Mouse (Mus musculus): ENCODE measurements around the gene Smad5. TPM values are rescaled to one million over a fixed set of nuclear protein-coding genes. Genes with fewer than 3 reads are reported as not detected.

Smad5 gene
- polyA plus RNA-seq, 1 experiment, result 57.2 TPM

DNA sequence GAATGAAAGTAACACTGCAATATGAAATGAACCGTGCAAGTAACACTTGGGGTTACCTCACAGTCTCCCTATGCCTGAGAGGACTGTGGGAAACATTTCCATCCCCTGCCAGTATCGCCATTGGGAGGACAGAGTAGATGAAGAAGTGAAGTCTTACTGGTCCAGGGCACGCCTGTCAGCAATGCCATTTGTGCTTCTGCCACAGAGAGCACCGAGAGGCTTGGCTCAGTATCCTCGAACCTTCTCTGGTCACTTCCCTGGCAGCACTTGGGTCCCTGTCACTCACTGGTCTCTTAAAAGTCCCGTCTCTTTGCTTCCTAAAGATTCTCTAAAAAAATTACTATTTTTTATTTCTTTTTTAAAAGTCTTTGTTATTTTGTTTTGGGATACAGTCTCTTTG is 37.7 kb downstream of the Smad5 start:
- TF ChIP-seq POLR2A (IDR thresholded peaks at IDR 0.05; ENCODE audit: borderline replicate concordance, extremely low read depth, insufficient read depth, insufficient read length, poor library complexity, severe bottlenecking) (no peak), CTCF (IDR thresholded peaks at IDR 0.05; ENCODE audit: borderline replicate concordance, extremely low read depth, insufficient read depth, insufficient read length) (no peak)
- DNase-seq (ENCODE audit: low read depth), result no peak

DNA sequence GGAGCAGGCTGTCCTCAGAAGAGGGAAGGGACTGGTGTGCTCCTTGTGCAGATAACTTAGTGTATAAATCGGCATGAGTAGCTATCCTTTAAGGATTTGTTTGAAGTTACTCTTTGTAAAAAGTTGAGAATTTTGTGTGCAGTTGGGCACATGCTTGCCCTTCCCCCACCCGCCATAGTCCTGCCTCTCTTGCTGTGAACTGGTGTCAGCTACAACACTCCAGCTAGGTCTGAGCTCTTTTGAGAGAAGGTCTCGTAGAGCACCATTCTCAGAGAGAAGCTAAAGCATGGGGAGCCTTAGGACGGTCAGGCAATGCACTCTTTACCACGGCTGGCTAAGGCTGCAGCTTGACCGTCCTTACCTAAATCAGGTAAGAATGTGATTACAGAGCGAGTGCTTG is 38.9 kb downstream of the Smad5 start:
- DNase-seq (ENCODE audit: low read depth), result no peak
- TF ChIP-seq POLR2A (IDR thresholded peaks at IDR 0.05; ENCODE audit: borderline replicate concordance, extremely low read depth, insufficient read depth, insufficient read length, poor library complexity, severe bottlenecking), result no peak
- no peak for TF ChIP-seq CTCF (IDR thresholded peaks at IDR 0.05; ENCODE audit: borderline replicate concordance, extremely low read depth, insufficient read depth, insufficient read length)

DNA sequence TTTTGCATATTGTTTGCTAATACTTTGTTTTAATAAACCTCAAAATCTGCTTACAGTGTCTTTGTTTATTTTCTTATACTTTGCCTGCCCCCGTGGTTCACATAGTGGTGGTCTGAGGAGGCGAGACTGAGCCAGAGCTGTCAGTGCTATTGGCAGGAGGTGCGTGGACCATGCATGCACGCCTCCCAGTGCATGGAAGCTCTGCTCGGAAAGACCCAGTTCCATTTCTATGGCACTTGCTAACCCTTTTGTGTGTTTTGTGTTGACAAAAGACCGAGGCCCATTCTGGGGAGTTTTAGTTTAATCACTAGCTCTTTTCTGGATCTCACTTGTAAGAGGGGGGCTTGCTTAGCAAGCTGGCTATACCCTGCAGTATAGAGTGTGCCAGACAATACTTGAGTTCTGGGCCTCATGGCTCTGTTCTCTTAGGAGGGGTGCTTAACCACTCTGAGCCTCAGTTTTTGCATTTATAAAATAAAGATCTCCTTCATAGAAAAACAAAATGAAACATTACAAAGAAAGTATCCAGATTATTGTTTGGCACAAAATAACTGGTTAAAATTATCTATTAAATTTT is 39.6 kb downstream of the Smad5 start:
- TF ChIP-seq CTCF (IDR thresholded peaks at IDR 0.05; ENCODE audit: borderline replicate concordance, extremely low read depth, insufficient read depth, insufficient read length) (no peak), POLR2A (IDR thresholded peaks at IDR 0.05; ENCODE audit: borderline replicate concordance, extremely low read depth, insufficient read depth, insufficient read length, poor library complexity, severe bottlenecking) (no peak)
- DNase-seq (ENCODE audit: low read depth), result peak; percentile 75

DNA sequence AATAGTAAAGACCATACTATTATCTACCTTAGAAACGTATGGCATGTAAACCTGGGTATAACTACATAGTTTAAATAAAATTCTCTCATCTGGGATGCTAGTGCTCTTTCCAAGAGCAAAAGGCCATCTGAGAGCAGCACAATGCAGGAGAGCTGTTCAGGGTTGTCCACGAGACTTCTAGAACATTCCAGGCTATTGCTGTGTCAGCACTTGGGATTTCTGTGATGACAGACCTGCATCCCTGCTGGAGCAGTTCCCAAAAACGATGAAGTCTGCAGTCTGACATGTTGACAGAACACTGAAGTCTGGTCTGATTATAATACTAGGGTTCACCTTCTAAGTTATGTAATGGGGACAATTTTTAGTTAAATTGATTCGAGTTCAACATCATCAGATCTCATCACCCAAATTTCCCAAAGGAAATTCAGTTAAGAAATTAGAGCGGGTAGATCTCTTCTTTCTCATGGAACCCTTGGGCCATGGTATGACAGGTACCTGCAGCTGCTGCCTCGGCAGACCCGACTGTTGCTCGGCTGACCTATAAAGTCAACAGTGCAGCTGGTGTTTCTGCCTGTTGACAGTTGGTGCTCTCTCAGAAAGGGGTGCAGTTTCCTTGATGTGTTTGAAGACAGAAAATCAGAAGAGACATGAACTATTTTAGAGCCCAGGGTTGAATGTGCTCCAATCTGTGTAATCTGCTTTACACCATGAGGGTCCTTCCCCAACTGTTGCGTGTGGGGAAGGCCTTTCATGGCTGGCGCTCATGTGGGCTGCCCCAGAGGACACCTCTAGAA is 44.1 kb downstream of the Smad5 start:
- DNase-seq (ENCODE audit: low read depth), result no peak
- no peak for TF ChIP-seq CTCF (IDR thresholded peaks at IDR 0.05; ENCODE audit: borderline replicate concordance, extremely low read depth, insufficient read depth, insufficient read length)
- TF ChIP-seq POLR2A (IDR thresholded peaks at IDR 0.05; ENCODE audit: borderline replicate concordance, extremely low read depth, insufficient read depth, insufficient read length, poor library complexity, severe bottlenecking), result no peak

DNA sequence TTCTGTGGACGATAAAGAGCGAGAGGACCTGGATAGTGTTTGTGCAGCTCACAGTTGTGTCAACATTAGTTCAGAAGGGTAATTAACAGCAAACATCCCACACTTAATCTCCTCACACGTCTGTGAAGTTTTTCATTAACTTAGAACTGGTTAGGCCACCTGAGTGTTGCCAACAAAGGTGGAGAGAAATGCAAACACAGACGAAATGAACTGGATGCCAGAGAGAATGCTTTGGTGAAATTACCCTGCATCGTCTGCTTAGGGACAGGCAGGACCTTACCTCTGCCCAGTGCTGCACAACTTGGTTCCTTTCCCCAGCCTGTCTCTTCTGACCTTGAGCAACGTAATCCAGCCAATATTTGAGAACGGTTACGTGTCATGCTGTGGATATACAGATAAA is 44.7 kb downstream of the Smad5 start:
- DNase-seq (ENCODE audit: low read depth), result no peak
- TF ChIP-seq POLR2A (IDR thresholded peaks at IDR 0.05; ENCODE audit: borderline replicate concordance, extremely low read depth, insufficient read depth, insufficient read length, poor library complexity, severe bottlenecking) (no peak), CTCF (IDR thresholded peaks at IDR 0.05; ENCODE audit: borderline replicate concordance, extremely low read depth, insufficient read depth, insufficient read length) (no peak)

DNA sequence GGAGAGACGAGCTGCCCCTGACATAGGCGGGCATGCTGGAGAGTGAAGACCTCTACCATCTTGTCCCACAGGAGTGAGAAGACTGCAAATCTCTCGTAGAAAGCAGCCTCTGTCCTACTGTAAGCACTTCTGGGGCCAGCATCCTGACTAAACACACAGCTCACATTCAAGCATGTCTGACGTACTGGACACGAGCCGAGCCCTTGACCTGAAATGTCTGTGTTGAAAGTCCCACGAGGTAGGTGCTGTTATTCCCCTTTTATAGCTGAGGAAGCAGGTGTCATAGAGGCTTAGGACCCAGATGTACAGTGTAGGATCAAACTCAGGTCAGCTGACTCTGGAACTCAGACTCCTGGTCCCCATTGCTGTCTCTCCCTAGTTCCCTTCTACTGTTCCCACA is 46.6 kb downstream of the Smad5 start:
- no peak for DNase-seq (ENCODE audit: low read depth)
- TF ChIP-seq CTCF (IDR thresholded peaks at IDR 0.05; ENCODE audit: borderline replicate concordance, extremely low read depth, insufficient read depth, insufficient read length) (no peak), POLR2A (IDR thresholded peaks at IDR 0.05; ENCODE audit: borderline replicate concordance, extremely low read depth, insufficient read depth, insufficient read length, poor library complexity, severe bottlenecking) (no peak)

DNA sequence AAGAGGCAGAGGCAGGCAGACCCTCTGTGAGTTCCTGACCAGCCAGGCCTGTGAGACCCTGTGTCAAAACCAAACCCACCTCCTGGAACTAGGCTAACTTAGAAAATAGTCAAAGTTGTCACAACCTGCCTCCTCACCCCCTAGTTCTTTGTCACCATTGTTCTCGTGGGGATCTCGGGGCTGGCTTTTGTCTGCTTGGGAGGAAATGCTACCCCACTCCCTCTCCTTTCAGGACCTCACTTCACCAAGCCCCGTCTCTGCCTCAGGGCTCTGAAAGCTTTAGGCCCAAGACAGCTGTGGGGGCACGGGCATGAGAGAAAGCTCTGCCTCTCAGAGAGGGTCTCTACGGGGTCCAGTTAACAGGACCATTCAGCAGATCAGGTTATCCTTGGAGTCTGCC is 49.0 kb downstream of the Smad5 start:
- TF ChIP-seq POLR2A (IDR thresholded peaks at IDR 0.05; ENCODE audit: borderline replicate concordance, extremely low read depth, insufficient read depth, insufficient read length, poor library complexity, severe bottlenecking) (no peak), CTCF (IDR thresholded peaks at IDR 0.05; ENCODE audit: borderline replicate concordance, extremely low read depth, insufficient read depth, insufficient read length) (no peak)
- no peak for DNase-seq (ENCODE audit: low read depth)

DNA sequence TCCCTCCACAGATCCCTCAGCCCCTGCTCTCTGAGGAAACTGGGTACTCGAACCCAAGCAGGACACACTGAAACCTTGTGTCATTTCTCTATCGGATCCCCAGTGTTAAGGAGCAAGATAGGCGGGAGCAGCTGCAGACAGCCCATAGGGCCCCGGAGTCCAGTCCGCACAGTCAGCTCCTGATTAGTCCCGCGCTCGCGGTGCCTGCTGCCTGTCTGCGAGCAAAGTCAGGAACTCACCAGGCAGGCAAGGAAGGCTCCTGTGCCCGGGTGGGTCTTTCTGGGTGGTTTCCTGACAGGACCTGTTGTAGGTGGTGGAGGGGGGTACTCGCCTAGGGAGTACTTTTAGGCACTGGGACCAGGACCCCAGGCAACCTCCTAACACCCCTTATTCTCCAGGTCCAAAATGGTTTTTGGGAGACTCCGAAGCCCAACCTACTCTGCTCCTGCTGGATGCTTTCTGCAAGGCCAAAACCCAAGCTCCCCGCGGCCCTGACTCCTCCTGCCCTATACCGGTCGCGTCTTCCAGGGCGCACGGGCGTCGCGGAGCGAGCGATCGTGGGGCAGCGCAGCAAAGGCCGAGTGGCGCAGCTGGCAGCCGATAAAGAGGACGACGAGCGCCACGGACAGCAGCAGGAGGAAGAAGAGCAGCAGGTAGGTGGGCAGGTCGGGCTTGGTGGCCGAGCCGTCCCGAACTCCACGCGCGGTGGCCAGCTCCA is 49.8 kb downstream of the Smad5 start:
- TF ChIP-seq POLR2A (IDR thresholded peaks at IDR 0.05; ENCODE audit: borderline replicate concordance, extremely low read depth, insufficient read depth, insufficient read length, poor library complexity, severe bottlenecking), result no peak
- no peak for TF ChIP-seq CTCF (IDR thresholded peaks at IDR 0.05; ENCODE audit: borderline replicate concordance, extremely low read depth, insufficient read depth, insufficient read length)
- DNase-seq (ENCODE audit: low read depth), result peak; percentile 59

DNA sequence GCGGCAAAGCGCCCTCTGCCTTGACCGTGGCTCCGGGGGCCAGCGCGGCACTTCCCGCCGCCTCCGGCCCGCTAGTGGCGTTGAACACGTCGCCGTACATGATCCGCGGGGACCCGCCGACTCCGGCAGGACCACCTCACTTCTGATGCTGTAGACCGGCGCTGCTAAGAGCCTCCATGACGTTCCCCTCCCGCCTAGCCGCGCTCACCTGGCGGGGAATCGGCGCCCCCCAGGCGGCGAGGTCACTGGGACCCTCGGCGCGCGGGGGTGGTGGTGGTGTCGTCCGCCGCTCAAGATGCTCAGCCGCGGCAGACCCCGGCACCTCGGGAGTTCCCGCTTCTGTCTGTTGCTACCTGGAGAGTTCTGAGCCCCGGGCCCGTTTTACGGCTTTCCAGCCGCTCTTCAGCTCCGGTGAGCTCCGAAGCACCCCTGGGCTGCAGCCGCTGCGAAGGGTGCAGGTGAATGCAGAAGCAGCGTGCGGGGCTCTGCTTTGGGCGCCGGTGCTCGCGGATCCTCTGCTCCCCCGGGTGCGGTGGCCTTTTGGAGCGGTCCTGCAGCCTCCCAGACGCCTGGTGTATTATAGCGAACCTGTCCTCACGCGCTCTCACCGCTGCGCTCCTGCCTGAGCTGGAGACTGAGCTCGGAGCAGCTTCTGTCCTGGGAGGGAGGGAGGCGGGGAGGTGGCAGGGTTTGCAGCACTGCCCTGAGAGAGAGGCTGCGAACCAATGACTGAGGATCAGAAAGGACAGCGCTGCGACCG is 50.6 kb downstream of the Smad5 start, which contains the start of gene Gm45623:
Gene Gm45623, minus strand, starts transcription at position 636 of the 760 bp plus-strand sequence.
- TF ChIP-seq POLR2A (IDR thresholded peaks at IDR 0.05; ENCODE audit: borderline replicate concordance, extremely low read depth, insufficient read depth, insufficient read length, poor library complexity, severe bottlenecking) (no peak), CTCF (IDR thresholded peaks at IDR 0.05; ENCODE audit: borderline replicate concordance, extremely low read depth, insufficient read depth, insufficient read length) (no peak)
- peak; percentile 48 for DNase-seq (ENCODE audit: low read depth)

DNA sequence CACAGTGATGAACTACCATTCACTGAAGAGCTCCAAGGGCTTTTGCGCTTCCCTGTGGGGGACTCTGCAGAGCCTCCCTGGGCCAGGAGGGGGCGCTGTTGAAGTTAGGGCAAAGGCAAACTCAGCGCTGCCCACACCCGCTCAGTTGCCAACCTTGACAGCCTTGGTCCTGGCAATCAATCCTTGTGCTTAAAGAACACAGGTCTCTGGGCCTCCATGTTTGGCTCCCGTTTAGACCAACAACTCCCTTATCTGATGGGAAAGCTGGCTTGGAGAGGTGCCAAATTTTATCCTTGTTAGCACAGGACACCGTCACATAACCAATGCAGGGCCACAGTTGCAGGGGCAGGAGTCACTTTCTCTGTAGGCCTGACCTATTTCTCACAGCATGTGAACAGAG is 53.1 kb downstream of the Smad5 start:
- TF ChIP-seq CTCF (IDR thresholded peaks at IDR 0.05; ENCODE audit: borderline replicate concordance, extremely low read depth, insufficient read depth, insufficient read length) (0 out of 2 replicates have a peak, but pooled peaks have one; percentile 28), POLR2A (IDR thresholded peaks at IDR 0.05; ENCODE audit: borderline replicate concordance, extremely low read depth, insufficient read depth, insufficient read length, poor library complexity, severe bottlenecking) (no peak)
- DNase-seq (ENCODE audit: low read depth), result no peak

DNA sequence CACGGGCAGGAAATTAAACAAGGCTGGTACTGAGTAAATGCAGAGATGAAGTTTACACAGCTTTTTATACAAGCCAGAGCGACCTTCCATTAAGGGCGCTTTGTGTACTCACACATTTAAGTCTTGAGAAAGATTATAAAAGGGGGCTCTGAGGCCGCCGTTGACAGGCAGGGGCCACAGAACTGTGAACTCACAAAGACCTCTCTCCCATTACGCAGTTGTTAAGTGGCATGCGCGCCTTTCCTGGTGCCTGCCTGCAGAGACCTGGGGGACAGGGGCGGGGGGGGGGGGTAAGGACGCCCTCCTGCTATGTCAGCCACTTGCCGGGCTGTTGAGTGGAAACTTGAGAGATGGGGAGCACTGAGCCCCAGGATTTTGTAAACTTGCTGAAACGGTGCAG is 54.4 kb downstream of the Smad5 start:
- TF ChIP-seq CTCF (IDR thresholded peaks at IDR 0.05; ENCODE audit: borderline replicate concordance, extremely low read depth, insufficient read depth, insufficient read length) (no peak), POLR2A (IDR thresholded peaks at IDR 0.05; ENCODE audit: borderline replicate concordance, extremely low read depth, insufficient read depth, insufficient read length, poor library complexity, severe bottlenecking) (no peak)
- DNase-seq (ENCODE audit: low read depth), result no peak
